Mouse (Mus musculus) forebrain, embryonic 10.5 days (tissue): ENCODE measurements around the gene Cmtr1. TPM values are rescaled to one million over a fixed set of nuclear protein-coding genes. Genes with fewer than 3 reads are reported as not detected.
A peak's percentile ranks its signal among the peaks of the same experiment; 100 is the strongest.

Source experiments
- DNase-seq: peaks from one replicate; pipeline ENCODE4 v3.0.0-alpha.2; 2017; ENCODE audit warnings: low spot score; ENCODE audit errors: extremely low spot score
- H3K27ac ChIP-seq: fragments of 300-500 bp; sonication (generic); 2 replicates; pipeline ENCODE4 v1.5.1; 2016; ENCODE audit warnings: mild to moderate bottlenecking
- H3K27me3 ChIP-seq: fragments of 300-500 bp; sonication (generic); 2 replicates; pipeline ENCODE4 v1.6.1; 2016; ENCODE audit warnings: mild to moderate bottlenecking; ENCODE audit not compliant: poor library complexity, severe bottlenecking
- H3K36me3 ChIP-seq: fragments of 300-500 bp; sonication (generic); replicated peaks from 2 replicates; pipeline ENCODE4 v1.6.1; 2016; ENCODE audit warnings: mild to moderate bottlenecking, moderate library complexity
- H3K4me1 ChIP-seq: fragments of 300-500 bp; sonication (generic); 2 replicates; pipeline ENCODE4 v1.6.1; 2016
- H3K4me3 ChIP-seq: fragments of 300-500 bp; sonication (generic); 2 replicates; pipeline ENCODE4 v1.5.1; 2016; ENCODE audit warnings: mild to moderate bottlenecking, moderate library complexity
- H3K9me3 ChIP-seq: fragments of 300-500 bp; sonication (generic); 2 replicates; pipeline ENCODE4 v1.6.1; 2016; ENCODE audit warnings: mild to moderate bottlenecking, moderate library complexity
- WGBS: fragments of 180-500 bp; shearing (Covaris S2); methylation state at CpG from one replicate; pipeline ENCODE4 v1.1.7; 2016; 5-methylcytosine and 5-hydroxymethylcytosine counted together
- polyA plus RNA-seq: library from polyadenylated mRNA; unstranded; fragments of >200 nt; fragmentation: Nextera tagmentation; extraction: Ambion mirVana; gene quantifications from 2 replicates; pipeline ENCODE4 v1.2.1, GENCODE M21; 2016

The Cmtr1 gene
- polyA plus RNA-seq, 1 experiment from 2014 or later: 139 TPM

DNA sequence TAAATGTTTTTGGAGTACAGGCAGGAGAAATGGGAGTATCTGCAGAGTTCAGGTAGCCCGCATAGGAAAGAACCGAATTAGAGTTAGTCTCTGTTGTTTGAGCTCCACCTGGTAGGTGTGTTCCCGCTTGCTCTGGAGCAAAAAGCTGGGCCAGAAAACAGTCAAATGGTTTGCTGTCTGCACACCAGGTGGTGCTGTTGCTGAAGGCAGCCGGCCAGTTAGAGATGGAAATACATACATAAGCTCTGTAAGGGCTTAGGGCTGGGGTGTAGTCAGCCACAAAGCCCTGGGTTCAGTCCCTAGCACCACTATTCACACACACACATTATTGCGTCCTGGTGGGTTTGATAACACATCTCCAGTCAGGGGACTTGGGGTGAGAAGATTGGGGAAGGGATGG, 24.3 kb upstream of the Cmtr1 start:
- Histone ChIP-seq H3K9me3 (no peaks in the 10 kb centered on the region), H3K4me3 (no peak overlapping the region), H3K4me1 (no peaks in the 10 kb centered on the region), H3K27me3 (no peaks in the 10 kb centered on the region), H3K36me3 (peaks cover 99% of the 10 kb centered on the region), H3K27ac (no peak overlapping the region)
- WGBS: 91% methylated on average over 5 of the region's 5 CpGs
- DNase-seq: no peak

DNA sequence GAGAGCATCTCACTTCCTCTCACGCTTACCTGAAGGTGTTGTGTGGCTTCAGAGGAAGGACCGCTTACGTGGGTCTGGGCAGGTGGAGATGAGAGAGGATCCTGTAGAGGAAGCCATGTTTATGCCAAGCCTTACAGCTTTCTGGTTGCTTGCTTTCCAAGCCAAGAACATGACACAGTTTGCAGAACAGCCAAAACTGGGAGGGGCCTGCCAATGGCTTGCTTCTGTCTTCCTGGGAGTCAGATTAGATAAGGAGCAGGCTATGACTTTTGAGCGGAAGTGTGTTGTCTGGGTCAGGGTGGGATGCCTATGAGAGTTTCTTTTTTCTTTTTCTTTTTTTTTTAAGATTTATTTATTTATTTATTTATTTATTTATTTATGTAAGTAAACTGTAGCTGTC, 23.0 kb upstream of the Cmtr1 start:
- no peak overlapping the region for H3K27ac ChIP-seq
- no peaks in the 10 kb centered on the region for H3K9me3 ChIP-seq
- no peak overlapping the region for H3K4me3 ChIP-seq
- H3K36me3 ChIP-seq: peaks cover 99% of the 10 kb centered on the region
- no peak for DNase-seq
- 96% methylated on average over 4 of the region's 4 CpGs for WGBS
- no peaks in the 10 kb centered on the region for H3K27me3 ChIP-seq
- no peaks in the 10 kb centered on the region for H3K4me1 ChIP-seq

DNA sequence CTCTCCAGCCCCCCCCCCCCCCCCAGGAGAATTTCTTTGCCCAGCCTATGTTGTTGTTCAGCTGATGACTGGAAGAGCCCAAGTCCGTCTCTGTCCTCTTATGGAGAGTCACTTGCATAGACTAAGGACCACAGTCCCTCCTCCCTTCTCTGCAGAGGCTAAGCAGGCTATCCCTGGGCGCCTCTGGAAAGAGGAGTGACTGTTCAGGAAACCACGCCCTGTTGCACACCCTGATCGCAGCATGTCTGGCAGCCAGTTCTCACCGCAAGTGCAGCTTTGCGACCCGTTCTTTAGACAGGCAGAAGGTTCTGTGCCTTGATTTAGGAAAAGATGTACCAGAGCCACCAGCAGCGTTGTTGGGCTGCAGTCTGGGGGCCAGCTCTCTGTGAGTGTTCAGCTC, 22.5 kb upstream of the Cmtr1 start:
- H3K4me3 ChIP-seq: no peak overlapping the region
- H3K27ac ChIP-seq: no peak overlapping the region
- H3K36me3 ChIP-seq: peaks cover 99% of the 10 kb centered on the region
- H3K4me1 ChIP-seq: no peaks in the 10 kb centered on the region
- H3K27me3 ChIP-seq: no peaks in the 10 kb centered on the region
- 86% methylated on average over 8 of the region's 8 CpGs for WGBS
- H3K9me3 ChIP-seq: no peaks in the 10 kb centered on the region
- no peak for DNase-seq

DNA sequence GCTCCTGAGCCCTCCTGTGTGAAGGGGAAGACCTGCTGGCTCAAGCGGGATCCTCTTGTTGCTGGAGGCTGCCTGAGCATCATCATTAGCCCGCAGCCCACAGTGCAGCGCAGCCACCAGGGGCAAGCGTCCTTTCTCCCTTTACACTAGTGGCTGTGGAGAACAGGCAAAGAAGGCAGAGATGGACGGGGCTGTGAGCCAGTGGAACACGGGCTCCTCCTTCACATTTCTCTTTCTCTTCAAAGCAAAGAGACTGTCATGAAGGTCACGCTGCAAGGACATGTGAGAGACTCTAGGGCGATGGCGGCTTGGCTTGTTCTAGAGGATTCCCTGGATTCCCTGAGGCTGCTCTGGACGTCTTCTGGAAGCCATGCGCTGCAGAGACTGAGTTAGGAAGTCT, 19.4 kb upstream of the Cmtr1 start:
- H3K36me3 ChIP-seq: peaks cover 81% of the 10 kb centered on the region
- no peak overlapping the region for H3K27ac ChIP-seq
- 0 out of 2 replicates have a peak, but pooled peaks cover 4% of the 10 kb centered on the region for H3K4me1 ChIP-seq
- H3K4me3 ChIP-seq: no peak overlapping the region
- H3K9me3 ChIP-seq: no peaks in the 10 kb centered on the region
- no peak for DNase-seq
- no peaks in the 10 kb centered on the region for H3K27me3 ChIP-seq
- WGBS: 94% methylated on average over 11 of the region's 11 CpGs

DNA sequence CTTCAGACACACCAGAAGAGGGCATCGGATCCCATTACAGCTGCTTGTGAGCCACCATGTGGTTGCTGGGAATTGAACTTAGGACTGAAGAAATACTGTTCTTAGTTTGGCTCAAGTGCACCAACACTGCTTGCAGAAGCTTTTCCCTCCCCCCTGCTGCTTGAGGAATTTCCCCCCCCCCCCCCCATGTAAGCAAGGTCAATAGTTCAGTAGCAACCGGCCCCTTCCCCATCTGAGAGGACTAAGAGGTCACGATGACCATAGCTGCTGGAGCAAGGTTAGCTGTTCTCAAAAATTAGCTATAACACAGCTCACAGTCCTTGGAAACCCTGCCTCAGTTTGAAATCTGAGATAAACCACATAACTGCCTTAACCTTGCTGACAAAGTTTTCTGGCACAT, 18.2 kb upstream of the Cmtr1 start:
- peaks cover 78% of the 10 kb centered on the region for H3K36me3 ChIP-seq

DNA sequence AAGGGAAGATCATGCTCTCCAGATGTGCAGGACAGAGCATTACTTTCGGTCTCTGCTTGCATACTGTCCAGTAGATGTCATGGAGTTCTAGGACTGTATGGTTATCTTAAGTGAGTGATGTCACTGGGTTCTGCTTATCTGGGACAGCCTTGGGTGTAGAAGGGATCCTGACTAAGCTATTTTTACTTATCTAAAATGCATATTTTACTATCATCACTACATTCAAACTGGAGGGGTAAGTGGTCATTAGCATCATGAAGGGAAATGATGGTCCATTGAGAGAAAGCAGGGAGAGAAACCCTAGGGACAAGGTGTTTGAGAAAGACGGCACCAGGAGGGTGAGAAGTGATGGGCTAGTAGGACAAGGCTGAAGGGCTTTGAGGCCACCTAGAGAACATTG, 2.1 kb upstream of the Cmtr1 start:
- Histone ChIP-seq H3K4me1 (peaks cover 14% of the 10 kb centered on the region), H3K27ac (no peak overlapping the region), H3K9me3 (no peaks in the 10 kb centered on the region), H3K4me3 (no peak overlapping the region), H3K27me3 (no peaks in the 10 kb centered on the region), H3K36me3 (peaks cover 6% of the 10 kb centered on the region)
- WGBS: 82% methylated on average over 2 of the region's 2 CpGs
- DNase-seq: no peak

More for the DNA sequence above, 18.2 kb upstream of the Cmtr1 start:
- DNase-seq: no peak
- Histone ChIP-seq H3K9me3 (no peaks in the 10 kb centered on the region), H3K4me3 (no peak overlapping the region), H3K27ac (no peak overlapping the region), H3K4me1 (0 out of 2 replicates have a peak, but pooled peaks cover 5% of the 10 kb centered on the region), H3K27me3 (no peaks in the 10 kb centered on the region)
- 68% methylated on average over 3 of the region's 3 CpGs for WGBS

DNA sequence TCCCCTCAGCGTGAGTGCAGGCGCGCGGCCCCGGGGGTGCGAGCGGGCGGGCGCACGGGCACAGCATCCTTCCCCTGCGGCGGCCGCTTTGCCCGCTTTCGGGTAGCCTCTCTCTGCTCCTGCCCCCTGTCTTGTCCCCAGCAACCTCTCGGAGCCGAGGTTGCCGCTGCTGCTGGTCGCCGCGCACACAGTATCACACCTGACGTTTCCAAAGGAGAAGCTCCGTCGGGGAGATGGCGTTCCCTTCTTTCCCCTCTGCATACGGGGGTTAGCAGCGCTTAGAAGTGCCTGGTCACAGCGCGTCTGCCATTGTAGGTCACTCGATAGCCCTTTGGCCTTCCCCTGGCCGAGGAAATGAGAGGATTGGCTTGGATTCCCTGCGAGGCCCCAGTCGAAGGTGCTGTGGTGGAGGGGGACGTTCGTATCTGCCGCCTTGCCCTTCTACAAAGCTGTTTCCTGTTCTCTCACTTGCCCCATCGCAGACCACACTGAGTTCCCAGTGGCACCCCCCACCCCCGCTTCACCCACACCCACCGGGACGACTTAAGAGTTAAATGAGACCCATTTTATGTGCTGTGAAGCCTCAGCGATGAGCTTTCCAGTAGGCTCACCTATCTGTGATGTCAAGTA, 482 bp downstream of the Cmtr1 start:
- 1% methylated on average over 41 of the region's 41 CpGs for WGBS
- peak overlapping the region; percentile 96 for H3K27ac ChIP-seq
- H3K9me3 ChIP-seq: no peaks in the 10 kb centered on the region
- H3K4me1 ChIP-seq: peaks cover 14% of the 10 kb centered on the region
- no peak for DNase-seq
- peak overlapping the region; percentile 93 for H3K4me3 ChIP-seq
- peaks cover 31% of the 10 kb centered on the region for H3K36me3 ChIP-seq
- no peaks in the 10 kb centered on the region for H3K27me3 ChIP-seq

DNA sequence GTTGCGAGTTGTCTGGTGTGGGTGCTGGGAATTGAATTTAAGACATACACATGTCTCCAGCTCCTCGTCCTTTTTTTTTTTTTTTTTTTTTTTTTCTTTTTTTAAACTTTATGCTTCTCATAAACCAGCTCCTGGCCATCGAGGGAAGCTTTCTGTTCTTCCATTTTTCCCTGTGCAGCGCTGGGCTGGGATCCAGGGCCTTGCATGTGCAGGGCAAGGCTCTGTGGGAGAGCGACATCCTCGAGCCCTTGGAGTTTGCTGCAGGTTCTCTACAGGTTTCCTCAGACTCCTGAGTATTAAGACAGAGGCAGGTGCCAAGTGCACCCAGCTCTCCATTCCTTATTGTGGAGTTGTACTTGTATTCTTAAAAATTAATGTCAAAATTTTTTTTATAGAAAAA, 1.8 kb downstream of the Cmtr1 start:
- H3K4me3 ChIP-seq: no peak overlapping the region
- no peaks in the 10 kb centered on the region for H3K9me3 ChIP-seq
- 94% methylated on average over 6 of the region's 6 CpGs for WGBS
- DNase-seq: no peak
- no peak overlapping the region for H3K27ac ChIP-seq
- H3K4me1 ChIP-seq: peaks cover 14% of the 10 kb centered on the region
- peaks cover 44% of the 10 kb centered on the region for H3K36me3 ChIP-seq
- H3K27me3 ChIP-seq: no peaks in the 10 kb centered on the region

DNA sequence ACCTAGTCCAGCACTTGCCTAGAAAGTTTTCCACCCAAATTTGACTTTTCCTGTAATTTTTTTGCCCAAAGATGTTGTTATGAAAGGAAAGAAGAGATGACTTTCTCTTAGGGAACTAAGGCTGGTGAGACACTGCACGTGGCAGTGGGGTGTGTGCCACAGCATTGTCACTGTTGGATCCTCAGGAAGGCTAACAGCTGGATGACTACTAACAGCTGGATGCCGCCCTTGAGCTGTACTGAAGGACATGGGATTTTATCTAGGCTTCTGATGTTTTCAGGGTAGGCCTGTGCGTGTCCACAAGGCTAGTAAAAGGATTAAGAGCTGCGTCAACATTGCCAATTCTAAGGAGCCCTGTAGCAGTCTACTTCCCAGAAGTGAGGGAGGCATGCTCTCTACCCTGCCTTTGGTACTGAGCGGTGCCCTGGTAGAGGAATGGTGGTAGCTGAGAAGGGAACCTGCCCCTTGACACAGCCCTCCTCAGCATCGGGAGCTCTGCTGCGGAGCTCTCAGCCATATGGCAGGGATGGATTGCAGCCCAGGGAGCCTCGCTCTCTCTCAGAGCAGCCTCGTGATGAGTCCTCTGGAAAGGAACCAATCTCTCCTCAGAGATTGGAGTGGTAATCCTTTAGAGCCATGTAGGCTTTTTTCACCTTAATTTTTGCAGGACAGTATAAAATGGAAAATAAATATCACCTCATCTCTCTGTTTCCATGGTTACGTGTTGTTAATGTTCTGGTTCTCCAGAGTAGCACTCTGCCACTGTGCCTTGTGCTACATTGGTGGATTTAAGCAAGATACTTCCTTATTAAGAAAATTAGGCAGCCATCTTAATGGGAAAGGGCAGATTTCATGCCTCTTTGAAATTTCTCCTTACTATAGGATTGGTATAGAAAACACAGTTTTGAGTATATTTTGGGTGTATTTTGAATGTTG, 7.9 kb downstream of the Cmtr1 start:
- H3K4me3 ChIP-seq: no peak overlapping the region
- peaks cover 93% of the 10 kb centered on the region for H3K36me3 ChIP-seq
- H3K9me3 ChIP-seq: no peaks in the 10 kb centered on the region
- H3K27me3 ChIP-seq: no peaks in the 10 kb centered on the region
- 89% methylated on average over 10 of the region's 10 CpGs for WGBS
- H3K27ac ChIP-seq: no peak overlapping the region
- H3K4me1 ChIP-seq: no peaks in the 10 kb centered on the region
- no peak for DNase-seq

DNA sequence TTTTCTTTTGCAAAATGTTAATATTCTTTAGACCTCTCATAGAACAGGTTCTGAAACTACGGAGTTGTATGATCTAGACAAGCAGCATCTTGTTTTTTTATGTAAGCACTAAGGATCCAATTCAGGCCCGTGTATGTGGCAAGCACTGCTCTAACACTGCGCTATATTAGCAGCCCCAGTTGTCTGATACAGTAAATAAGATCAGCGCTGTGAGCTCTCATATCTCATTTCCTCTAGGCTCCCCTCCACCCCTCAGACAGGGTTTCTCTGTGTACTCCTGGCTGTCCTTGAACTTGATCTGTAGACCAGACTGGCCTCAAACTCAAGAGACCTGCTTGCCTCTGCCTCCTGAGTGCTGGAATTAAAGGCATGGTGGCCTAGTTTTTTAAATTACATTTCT, 8.6 kb downstream of the Cmtr1 start:
- H3K4me1 ChIP-seq: no peaks in the 10 kb centered on the region
- no peaks in the 10 kb centered on the region for H3K27me3 ChIP-seq
- H3K27ac ChIP-seq: no peak overlapping the region
- peaks cover 93% of the 10 kb centered on the region for H3K36me3 ChIP-seq
- WGBS: 95% methylated on average over 4 of the region's 4 CpGs
- DNase-seq: no peak
- no peak overlapping the region for H3K4me3 ChIP-seq
- no peaks in the 10 kb centered on the region for H3K9me3 ChIP-seq

DNA sequence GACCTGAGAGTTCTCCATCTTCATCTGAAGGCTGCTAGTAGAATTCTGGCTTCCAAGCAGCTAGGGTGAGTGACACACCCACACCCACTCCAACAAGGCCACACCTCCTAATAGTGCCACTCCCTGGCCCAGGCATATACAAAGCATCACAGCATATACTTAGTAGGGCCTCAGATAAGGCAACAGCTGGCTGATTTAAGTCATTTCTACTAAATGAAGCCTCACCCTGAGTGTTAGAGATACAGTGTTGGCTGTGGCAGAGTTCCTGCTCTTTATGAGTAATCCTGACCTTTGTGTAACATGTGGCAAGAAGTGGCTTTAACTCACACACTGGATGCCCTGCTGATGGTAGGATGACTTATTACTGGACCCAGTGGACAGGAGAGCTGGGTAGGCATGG, 9.5 kb downstream of the Cmtr1 start:
- Histone ChIP-seq H3K36me3 (peaks cover 93% of the 10 kb centered on the region), H3K27ac (no peak overlapping the region), H3K9me3 (no peaks in the 10 kb centered on the region), H3K4me1 (no peaks in the 10 kb centered on the region), H3K27me3 (no peaks in the 10 kb centered on the region), H3K4me3 (no peak overlapping the region)
- DNase-seq: no peak

DNA sequence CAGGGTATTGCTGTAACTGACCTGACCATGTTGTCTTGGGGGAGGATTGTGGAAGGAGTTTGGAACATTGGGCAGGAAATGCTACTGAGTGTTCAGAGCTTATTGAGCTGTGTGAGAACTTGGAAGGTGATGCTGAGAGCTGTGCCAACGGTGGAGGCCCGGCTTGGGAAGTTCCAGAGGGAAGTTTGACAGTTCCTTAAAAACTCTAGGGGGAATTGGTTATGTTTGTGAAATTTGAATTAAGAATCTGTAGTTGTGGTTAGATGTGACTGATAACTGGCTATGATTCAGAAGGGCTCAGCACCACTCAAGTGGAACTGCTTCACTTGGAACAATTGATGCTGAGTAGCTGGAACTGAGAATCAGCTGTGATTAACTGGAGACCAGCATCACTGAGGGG, 10.6 kb downstream of the Cmtr1 start:
- Histone ChIP-seq H3K9me3 (no peaks in the 10 kb centered on the region), H3K36me3 (peaks cover 94% of the 10 kb centered on the region), H3K27me3 (no peaks in the 10 kb centered on the region), H3K27ac (no peak overlapping the region), H3K4me3 (no peak overlapping the region), H3K4me1 (no peaks in the 10 kb centered on the region)
- no peak for DNase-seq
- 94% methylated on average over 2 of the region's 2 CpGs for WGBS

DNA sequence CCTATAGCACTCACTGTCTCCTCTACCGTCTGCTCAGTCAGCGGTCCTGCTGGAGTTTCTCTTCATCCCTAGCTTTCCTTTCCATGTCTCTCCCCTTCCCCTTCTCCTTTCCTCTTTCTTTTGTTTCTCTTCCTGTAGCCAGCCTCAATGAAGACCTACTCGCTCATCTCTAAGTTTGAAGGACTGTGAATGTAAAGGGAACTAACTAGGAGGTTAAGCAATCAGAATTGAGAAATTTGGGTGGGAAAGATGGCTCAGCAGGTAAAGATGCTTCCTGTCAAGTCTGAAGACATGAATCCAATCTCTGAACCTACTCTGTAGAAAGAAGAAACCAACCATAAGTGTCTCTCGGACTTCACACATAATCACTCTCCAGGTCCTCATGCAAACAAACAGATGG, 12.9 kb downstream of the Cmtr1 start:
- DNase-seq: no peak
- WGBS: 92% methylated on average over 4 of the region's 4 CpGs
- Histone ChIP-seq H3K9me3 (no peaks in the 10 kb centered on the region), H3K36me3 (peaks cover 97% of the 10 kb centered on the region), H3K4me3 (no peak overlapping the region), H3K4me1 (no peaks in the 10 kb centered on the region), H3K27me3 (no peaks in the 10 kb centered on the region), H3K27ac (no peak overlapping the region)
